ENCODE assay signal across 8 mouse cellular contexts in genomic region chr10:90969355-90970174, GRCm38 (mm10).
DNase-seq lines count a peak whose midpoint lies in the region; ATAC-seq and TF ChIP-seq lines count a peak whose summit lies in the region.

No protein-coding gene starts in this region.

- peak; percentile 42; the same call in 1 of the 2 replicates for ATAC-seq in embryonic facial prominence, embryonic 14.5 days (ENCODE audit: low read depth)
- ATAC-seq in heart, embryonic 15.5 days (replicated peaks; ENCODE audit: insufficient number of reproducible peaks, insufficient read depth, low FRiP score, low read depth): 0 out of 2 replicates have a peak, but pooled peaks have one; percentile 20
- ATAC-seq in midbrain, embryonic 15.5 days (replicated peaks): peak; percentile 56
- ATAC-seq in activated CD4-positive, CD25-positive, alpha-beta regulatory T cell, adult 4 months: no peak

- 2% methylated on average over 61 of the region's 72 CpGs for WGBS in embryonic facial prominence, embryonic 14.5 days
- WGBS in heart, embryonic 15.5 days: 3% methylated on average over 72 of the region's 72 CpGs
- WGBS in midbrain, embryonic 15.5 days: 3% methylated on average over 72 of the region's 72 CpGs

- H3K4me3 ChIP-seq in ES-E14 (ENCODE audit: insufficient read depth in 1 of 2, low read depth in 1 of 2, low read length in 2 of 2, poor library complexity in 1 of 2, severe bottlenecking in 1 of 2): peak overlapping the region; percentile 45 to 50; a peak in 3 of 4 replicates
- peak overlapping the region; percentile 51 for H3K4me3 ChIP-seq in embryonic facial prominence, embryonic 14.5 days (ENCODE audit: low read depth, low read length)
- peak overlapping the region; percentile 51 for H3K4me3 ChIP-seq in heart, embryonic 15.5 days
- H3K4me3 ChIP-seq in midbrain, embryonic 15.5 days: peak overlapping the region; percentile 39

- peak overlapping the region; percentile 97 for H3K4me2 ChIP-seq in embryonic facial prominence, embryonic 14.5 days (ENCODE audit: low read depth, low read length)
- peak overlapping the region; percentile 90 for H3K4me2 ChIP-seq in heart, embryonic 15.5 days
- peak overlapping the region; percentile 74 for H3K4me2 ChIP-seq in midbrain, embryonic 15.5 days

- H3K9ac ChIP-seq in ES-E14 (ENCODE audit: insufficient read depth, low read depth, low read length, poor library complexity, severe bottlenecking): peak overlapping the region; percentile 9; the same call in 1 of the 2 replicates
- H3K9ac ChIP-seq in embryonic facial prominence, embryonic 14.5 days (ENCODE audit: low read depth, low read length): peak overlapping the region; percentile 64
- peak overlapping the region; percentile 10 for H3K9ac ChIP-seq in heart, embryonic 15.5 days
- peak overlapping the region; percentile 25; the same call in 1 of the 2 replicates for H3K9ac ChIP-seq in midbrain, embryonic 15.5 days

- no peaks in the 10 kb centered on the region for H3K4me1 ChIP-seq in ES-E14 (ENCODE audit: control insufficient read depth in 2 of 2, insufficient read depth in 2 of 2, low read length in 2 of 2, poor library complexity in 1 of 2)
- H3K4me1 ChIP-seq in embryonic facial prominence, embryonic 14.5 days (ENCODE audit: control insufficient read depth, insufficient read depth, low read length): peaks cover 8% of the 10 kb centered on the region
- peaks cover 11% of the 10 kb centered on the region for H3K4me1 ChIP-seq in heart, embryonic 15.5 days (replicated peaks)
- H3K4me1 ChIP-seq in midbrain, embryonic 15.5 days: peaks cover 12% of the 10 kb centered on the region

- H3K36me3 ChIP-seq in ES-E14 (ENCODE audit: control insufficient read depth, insufficient read depth, low read length, poor library complexity, severe bottlenecking): no peaks in the 10 kb centered on the region
- no peaks in the 10 kb centered on the region for H3K36me3 ChIP-seq in embryonic facial prominence, embryonic 14.5 days (ENCODE audit: control insufficient read depth, insufficient read depth, low read length)
- H3K36me3 ChIP-seq in heart, embryonic 15.5 days: no peaks in the 10 kb centered on the region
- H3K36me3 ChIP-seq in midbrain, embryonic 15.5 days (replicated peaks): no peaks in the 10 kb centered on the region

- H3K27ac ChIP-seq in ES-E14 (ENCODE audit: insufficient read depth, low read depth, low read length, poor library complexity, severe bottlenecking): no peak overlapping the region
- no peak overlapping the region for H3K27ac ChIP-seq in embryonic facial prominence, embryonic 14.5 days (replicated peaks; ENCODE audit: low read depth, low read length)
- H3K27ac ChIP-seq in heart, embryonic 15.5 days: no peak overlapping the region
- no peak overlapping the region for H3K27ac ChIP-seq in midbrain, embryonic 15.5 days

- no peaks in the 10 kb centered on the region for H3K9me3 ChIP-seq in ES-E14 (ENCODE audit: control insufficient read depth, insufficient read depth, low read depth, low read length)
- H3K9me3 ChIP-seq in embryonic facial prominence, embryonic 14.5 days (ENCODE audit: control insufficient read depth, low read length): no peaks in the 10 kb centered on the region
- no peaks in the 10 kb centered on the region for H3K9me3 ChIP-seq in heart, embryonic 15.5 days (replicated peaks)
- no peaks in the 10 kb centered on the region for H3K9me3 ChIP-seq in midbrain, embryonic 15.5 days

- DNase-seq in A20 (ENCODE audit: low read depth, low spot score) (peak; percentile 80), ES-E14 (ENCODE audit: low read depth, low spot score) (no peak)
- peak; percentile 22 for DNase-seq in embryonic facial prominence, embryonic 14.5 days (ENCODE audit: low spot score)
- peak; percentile 4 to 52 for DNase-seq in kidney, postnatal 36 days
- peak; percentile 14 for DNase-seq in thymus, postnatal 25 days

- H3K27me3 ChIP-seq in embryonic facial prominence, embryonic 14.5 days (replicated peaks; ENCODE audit: control insufficient read depth, insufficient read depth, low read length): peaks cover 47% of the 10 kb centered on the region
- H3K27me3 ChIP-seq in heart, embryonic 15.5 days: peaks cover 50% of the 10 kb centered on the region
- H3K27me3 ChIP-seq in midbrain, embryonic 15.5 days (replicated peaks): peaks cover 18% of the 10 kb centered on the region

- in situ Hi-C loops in ES-E14 (cut with MboI; ENCODE audit: low sequenced_read_pairs in 2 of 2, unreplicated experiment in 2 of 2): no loop called here

TF ChIP-seq in ES-E14, 5 proteins besides CTCF, POLR2A, EP300 and RAD21:
- TF ChIP-seq ZNF384 (IDR thresholded peaks at IDR 0.05; ENCODE audit: low read depth, low read length) (no peak), MAFK (IDR thresholded peaks at IDR 0.05; ENCODE audit: insufficient read depth, low read depth, low read length) (no peak), CHD2 (IDR thresholded peaks at IDR 0.05; ENCODE audit: low read depth, low read length) (no peak), HCFC1 (IDR thresholded peaks at IDR 0.05; ENCODE audit: borderline replicate concordance, insufficient read depth, low read length) (no peak), ZC3H11A (IDR thresholded peaks at IDR 0.05; ENCODE audit: borderline replicate concordance, low read depth, low read length) (no peak)

Comparison
In these comparisons a context has a peak if more than half of its experiments do, and no peak if none do; other contexts are left out.
1. H3K9ac ChIP-seq: peak in every context shown above with its lines; median percentile 64 in embryonic facial prominence, embryonic 14.5 days; 25 in midbrain, embryonic 15.5 days; 10 in heart, embryonic 15.5 days; 9 in ES-E14.